Mouse (Mus musculus): ENCODE data around the gene Adgrf1. TPM values are rescaled to one million over a fixed set of nuclear protein-coding genes. Genes with fewer than 3 reads are reported as not detected.
"Not testable (repeated sequence)": the region's sequence is repeated elsewhere in the genome, so short reads cannot be mapped to it uniquely, and the experiment has no call there.

Adgrf1 gene
- polyA plus RNA-seq, 1 experiment from 2014 or later: 0.19 TPM

DNA sequence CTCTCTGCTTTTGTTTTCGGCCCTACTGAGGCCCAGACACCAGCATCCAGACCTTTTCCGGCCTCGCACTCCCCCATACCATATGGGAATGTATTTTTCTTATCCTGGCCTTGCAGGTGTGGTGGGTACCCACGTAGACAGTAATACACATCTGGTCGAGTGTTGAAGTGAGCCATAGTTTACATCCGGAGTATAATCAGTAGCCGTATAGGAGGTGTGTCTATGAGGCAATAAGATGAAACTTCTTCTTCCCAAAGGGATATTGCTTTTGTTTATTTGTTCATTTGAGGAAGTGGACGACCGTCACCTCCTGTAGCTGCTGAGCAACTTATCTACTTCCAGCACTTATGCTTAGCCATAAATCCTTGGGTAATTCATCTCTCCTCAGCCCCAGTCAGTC lies 63.9 kb downstream of the Adgrf1 start:
- no peak overlapping the region for H3K4me3 ChIP-seq (replicated peaks)
- H3K4me2 ChIP-seq (replicated peaks): no peak overlapping the region
- H3K4me1 ChIP-seq (replicated peaks): 0 out of 2 replicates have a peak, but pooled peaks cover 3% of the 10 kb centered on the region
- H3K27ac ChIP-seq: no peak overlapping the region
- H3K9me3 ChIP-seq: no peaks in the 10 kb centered on the region
- no peaks in the 10 kb centered on the region for H3K36me3 ChIP-seq
- H3K9ac ChIP-seq: no peak overlapping the region
- WGBS: 34% methylated on average over 9 of the region's 9 CpGs
- ATAC-seq: peak; percentile 76
- H3K27me3 ChIP-seq (replicated peaks): no peaks in the 10 kb centered on the region

DNA sequence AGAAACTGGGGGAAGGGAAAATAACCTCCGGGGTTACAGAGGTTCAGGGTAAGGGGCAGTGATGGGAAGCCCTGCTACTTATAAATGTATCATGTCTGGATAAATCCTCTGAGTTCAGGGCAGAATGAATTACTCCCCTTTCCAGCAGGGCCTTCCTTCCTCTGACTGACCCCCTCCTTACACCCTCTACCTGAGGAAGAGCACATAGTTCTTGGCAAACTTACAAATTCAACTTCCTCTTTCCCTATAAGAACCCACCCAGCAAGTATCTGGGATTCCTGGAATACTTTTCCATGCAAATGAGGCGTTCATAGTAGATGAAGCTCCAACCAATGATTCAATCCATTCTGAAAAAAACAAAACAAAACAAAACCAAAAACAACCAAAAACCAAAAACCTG lies 67.5 kb downstream of the Adgrf1 start:
- ATAC-seq: no peak
- no peaks in the 10 kb centered on the region for H3K9me3 ChIP-seq
- 76% methylated on average over 2 of the region's 2 CpGs for WGBS

DNA sequence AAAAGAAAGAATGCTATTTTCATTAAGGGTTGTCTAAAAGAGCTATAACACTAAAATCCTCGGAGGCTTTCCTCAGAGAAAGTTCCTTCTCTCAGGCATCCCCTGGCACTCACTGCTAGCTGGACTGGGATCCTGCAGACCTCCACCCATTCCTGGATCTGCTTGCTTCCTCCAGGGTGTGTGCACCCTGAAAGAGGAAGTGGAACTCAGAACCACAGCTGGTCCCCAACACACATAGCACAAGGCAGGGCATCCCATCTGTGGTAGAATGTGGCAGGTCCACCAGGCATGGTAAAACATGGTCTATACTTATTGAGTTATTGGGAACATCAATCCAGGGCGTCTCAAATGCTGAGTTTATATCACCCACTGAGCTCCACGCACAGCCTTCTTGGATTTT lies 68.2 kb downstream of the Adgrf1 start:
- Histone ChIP-seq H3K9ac (no peak overlapping the region), H3K36me3 (no peaks in the 10 kb centered on the region), H3K27ac (no peak overlapping the region), H3K27me3 (replicated peaks) (no peaks in the 10 kb centered on the region), H3K4me1 (replicated peaks) (0 out of 2 replicates have a peak, but pooled peaks cover 3% of the 10 kb centered on the region), H3K9me3 (no peaks in the 10 kb centered on the region), H3K4me3 (replicated peaks) (no peak overlapping the region), H3K4me2 (replicated peaks) (no peak overlapping the region)
- no peak for ATAC-seq
- WGBS: 81% methylated on average over 3 of the region's 3 CpGs

More for the DNA sequence above, 67.5 kb downstream of the Adgrf1 start:
- H3K27me3 ChIP-seq (replicated peaks): no peaks in the 10 kb centered on the region
- no peak overlapping the region for H3K4me2 ChIP-seq (replicated peaks)
- H3K36me3 ChIP-seq: no peaks in the 10 kb centered on the region
- no peak overlapping the region for H3K27ac ChIP-seq
- H3K4me3 ChIP-seq (replicated peaks): no peak overlapping the region
- no peak overlapping the region for H3K9ac ChIP-seq
- H3K4me1 ChIP-seq (replicated peaks): 0 out of 2 replicates have a peak, but pooled peaks cover 3% of the 10 kb centered on the region

DNA sequence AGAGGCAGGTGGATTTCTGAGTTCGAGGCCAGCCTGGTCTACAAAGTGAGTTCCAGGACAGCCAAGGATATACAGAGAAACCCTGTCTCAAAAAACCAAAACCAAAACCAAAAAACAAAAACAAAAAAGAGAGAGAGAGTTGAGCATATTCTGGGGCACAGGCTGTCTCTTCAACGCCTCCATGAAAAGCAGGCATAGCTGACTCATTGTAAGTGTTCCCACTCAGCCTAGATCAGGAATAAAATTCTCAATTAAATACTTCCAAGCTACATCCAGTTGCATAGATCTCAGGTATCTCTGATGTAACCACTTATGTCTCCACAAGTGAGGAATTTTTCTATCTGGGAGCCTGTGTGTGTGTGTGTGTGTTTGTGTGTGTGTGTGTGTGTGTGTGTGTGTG lies 76.4 kb downstream of the Adgrf1 start:
- not testable (repeated sequence) for H3K4me2 ChIP-seq (replicated peaks); H3K27ac ChIP-seq; H3K9ac ChIP-seq; ATAC-seq; H3K9me3 ChIP-seq; H3K4me3 ChIP-seq (replicated peaks); H3K36me3 ChIP-seq; H3K27me3 ChIP-seq (replicated peaks); H3K4me1 ChIP-seq (replicated peaks)
- WGBS: 95% methylated on average over 2 of the region's 2 CpGs

DNA sequence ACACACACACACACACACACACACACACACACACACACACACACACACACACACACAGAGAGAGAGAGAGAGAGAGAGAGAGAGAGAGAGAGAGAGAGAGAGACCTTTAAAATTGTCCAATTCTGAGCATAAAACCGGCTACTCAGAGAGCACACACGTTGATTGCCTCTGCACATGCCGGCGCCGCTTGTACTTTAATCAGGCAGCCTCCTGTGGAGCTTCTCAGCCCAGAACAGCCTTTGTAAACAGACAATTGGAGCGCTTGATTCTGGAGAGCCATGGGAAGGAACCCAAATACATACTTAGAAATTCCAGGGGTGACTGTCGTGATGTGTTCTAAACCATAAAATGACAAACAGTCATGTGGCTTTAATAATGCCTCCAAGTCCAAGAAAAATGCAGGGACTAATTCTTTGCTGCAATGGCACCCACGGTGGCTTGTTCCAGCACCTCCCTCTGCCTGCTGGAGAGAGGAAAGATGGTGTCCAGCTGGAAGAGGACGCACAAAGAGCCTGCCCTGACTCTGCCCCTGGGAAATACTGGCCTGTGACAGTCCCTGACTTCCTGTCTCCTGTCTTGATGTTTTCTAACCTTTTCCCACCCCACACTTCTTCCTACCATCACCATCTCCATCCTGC lies 87.9 kb downstream of the Adgrf1 start:
- Histone ChIP-seq H3K27me3 (replicated peaks) (no peaks in the 10 kb centered on the region), H3K27ac (no peak overlapping the region), H3K4me2 (replicated peaks) (no peak overlapping the region), H3K4me3 (replicated peaks) (no peak overlapping the region), H3K36me3 (no peaks in the 10 kb centered on the region), H3K9me3 (no peaks in the 10 kb centered on the region), H3K4me1 (replicated peaks) (0 out of 2 replicates have a peak, but pooled peaks cover 9% of the 10 kb centered on the region), H3K9ac (no peak overlapping the region)
- WGBS: 13% methylated on average over 9 of the region's 9 CpGs
- ATAC-seq: no peak

DNA sequence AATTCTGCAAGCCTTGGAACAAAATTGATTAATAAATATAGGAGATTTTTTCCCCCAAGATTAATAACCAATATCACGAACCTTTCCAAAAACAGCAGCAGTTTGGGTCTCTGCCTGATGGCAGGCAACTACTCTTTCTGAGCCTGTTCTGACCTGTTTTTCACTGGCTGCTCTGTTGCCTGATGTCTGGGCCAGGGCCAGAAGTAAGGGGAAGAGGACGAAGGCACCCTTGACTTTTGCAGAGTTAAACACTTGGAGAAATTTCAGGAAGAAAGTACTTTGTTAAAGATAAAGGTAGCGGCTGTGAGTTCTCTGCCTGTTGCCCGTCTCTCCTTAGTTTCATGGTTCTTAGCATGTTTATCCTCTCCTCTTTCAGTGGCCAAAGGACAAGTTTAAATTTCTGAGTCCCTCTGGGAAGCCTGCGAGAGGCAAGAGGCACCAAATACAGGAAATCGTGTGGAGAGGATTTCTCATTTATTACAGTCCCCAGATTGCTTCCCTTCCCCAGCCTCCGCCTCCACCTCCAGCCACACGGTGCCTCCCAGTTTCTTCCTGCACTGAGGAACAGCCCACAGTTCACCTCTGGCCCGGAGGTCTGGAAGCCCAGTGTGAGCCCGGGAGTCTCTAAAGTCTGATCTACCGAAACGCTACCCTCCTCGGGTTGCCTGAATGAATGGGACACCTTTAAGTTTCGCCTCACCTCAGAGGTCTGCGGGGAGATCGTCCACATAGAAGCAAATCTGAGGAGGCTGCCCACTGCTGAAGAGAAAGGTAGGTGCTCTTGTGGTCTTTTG lies 89.9 kb downstream of the Adgrf1 start, which contains the start of gene Adgrf5:
Gene Adgrf5 (plus strand): TSS at position 626 of the 794 bp plus-strand sequence.
- WGBS: 23% methylated on average over 16 of the region's 16 CpGs
- 0 out of 2 replicates have a peak within 1 kb of the TSS, but pooled peaks have one; percentile 27 for H3K27ac ChIP-seq
- peak; percentile 80 for ATAC-seq
- no peaks in the 10 kb centered on the region for H3K9me3 ChIP-seq
- peak within 1 kb of the TSS; percentile 49 for H3K4me2 ChIP-seq (replicated peaks)
- 0 out of 2 replicates have a peak, but pooled peaks cover 9% of the 10 kb centered on the region for H3K4me1 ChIP-seq (replicated peaks)
- no peak within 1 kb of the TSS for H3K9ac ChIP-seq
- H3K4me3 ChIP-seq (replicated peaks): peak within 1 kb of the TSS; percentile 26
- H3K27me3 ChIP-seq (replicated peaks): no peaks in the 10 kb centered on the region
- H3K36me3 ChIP-seq: no peaks in the 10 kb centered on the region

DNA sequence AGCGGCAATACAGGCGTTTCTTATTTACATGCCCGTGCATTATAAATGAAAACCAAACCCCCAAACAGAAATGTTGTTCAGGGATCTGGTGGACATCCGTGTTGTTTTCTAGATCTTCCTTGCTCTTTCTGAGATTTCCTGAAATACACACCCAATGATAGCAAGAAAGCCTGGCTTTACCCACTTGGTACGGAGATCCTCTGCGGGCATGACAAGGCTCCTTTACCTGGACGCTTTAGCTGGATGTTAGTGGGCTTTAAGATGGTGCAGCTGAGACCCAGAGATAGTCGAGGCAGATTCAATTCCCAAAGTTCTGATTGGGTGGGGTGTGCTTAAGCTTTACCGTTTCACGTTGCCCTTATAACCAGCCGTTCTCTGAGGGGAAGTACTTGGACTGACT lies 90.9 kb downstream of the Adgrf1 start:
- Histone ChIP-seq H3K4me2 (replicated peaks) (0 out of 2 replicates have a peak overlapping the region, but pooled peaks have one; percentile 49), H3K27ac (no peak overlapping the region), H3K4me1 (replicated peaks) (0 out of 2 replicates have a peak, but pooled peaks cover 9% of the 10 kb centered on the region), H3K9ac (no peak overlapping the region), H3K4me3 (replicated peaks) (peak overlapping the region; percentile 26; the same call in 1 of the 2 replicates), H3K36me3 (no peaks in the 10 kb centered on the region), H3K9me3 (no peaks in the 10 kb centered on the region), H3K27me3 (replicated peaks) (no peaks in the 10 kb centered on the region)
- no peak for ATAC-seq
- 76% methylated on average over 11 of the region's 11 CpGs for WGBS

DNA sequence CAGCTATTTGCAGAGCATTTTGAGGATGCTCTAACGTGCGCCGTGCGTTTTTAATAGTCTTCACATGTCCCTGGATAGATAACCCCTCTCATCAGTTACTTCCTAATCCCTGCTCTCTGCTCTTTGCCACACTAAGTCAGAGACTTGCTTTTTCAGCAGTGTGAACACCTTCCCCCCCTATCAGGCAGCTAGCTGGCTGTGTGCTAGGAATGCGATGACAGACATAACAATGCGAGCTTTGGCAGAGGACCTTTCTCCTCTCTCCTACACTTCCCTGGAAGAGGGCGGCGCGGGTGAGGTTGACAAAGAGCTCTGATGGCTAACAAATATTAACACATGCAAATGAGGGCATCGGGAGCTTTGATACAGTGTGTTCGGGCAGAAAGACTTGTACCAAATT lies 92.2 kb downstream of the Adgrf1 start:
- Histone ChIP-seq H3K9ac (no peak overlapping the region), H3K9me3 (no peaks in the 10 kb centered on the region), H3K4me3 (replicated peaks) (no peak overlapping the region), H3K27me3 (replicated peaks) (no peaks in the 10 kb centered on the region), H3K36me3 (no peaks in the 10 kb centered on the region), H3K27ac (no peak overlapping the region), H3K4me1 (replicated peaks) (0 out of 2 replicates have a peak, but pooled peaks cover 9% of the 10 kb centered on the region), H3K4me2 (replicated peaks) (peak overlapping the region; percentile 14)
- WGBS: 60% methylated on average over 11 of the region's 11 CpGs
- ATAC-seq: no peak

DNA sequence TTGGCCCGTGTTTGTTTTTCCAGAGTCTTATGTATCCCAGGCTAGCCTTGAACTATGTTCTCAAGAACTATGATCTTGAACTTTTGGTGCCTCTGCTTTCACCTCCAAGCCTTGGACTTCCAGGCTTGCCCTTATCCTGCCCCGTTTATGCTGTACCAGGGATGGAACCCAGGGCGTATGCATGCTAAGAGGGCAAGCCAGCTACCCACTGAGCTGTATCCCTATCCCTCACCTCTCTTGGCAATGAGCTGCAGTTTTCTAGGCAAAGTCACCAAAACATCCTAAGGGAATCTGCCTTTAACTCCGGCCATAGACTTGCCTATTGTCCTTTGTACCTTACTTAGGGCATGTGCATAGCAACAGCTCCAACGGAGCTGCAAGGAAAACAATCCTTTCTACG lies 92.8 kb downstream of the Adgrf1 start:
- Histone ChIP-seq H3K9ac (no peak overlapping the region), H3K9me3 (no peaks in the 10 kb centered on the region), H3K36me3 (no peaks in the 10 kb centered on the region), H3K4me1 (replicated peaks) (0 out of 2 replicates have a peak, but pooled peaks cover 9% of the 10 kb centered on the region), H3K27me3 (replicated peaks) (no peaks in the 10 kb centered on the region), H3K4me3 (replicated peaks) (no peak overlapping the region), H3K27ac (no peak overlapping the region), H3K4me2 (replicated peaks) (peak overlapping the region; percentile 14; the same call in 1 of the 2 replicates)
- 67% methylated on average over 6 of the region's 6 CpGs for WGBS
- no peak for ATAC-seq

DNA sequence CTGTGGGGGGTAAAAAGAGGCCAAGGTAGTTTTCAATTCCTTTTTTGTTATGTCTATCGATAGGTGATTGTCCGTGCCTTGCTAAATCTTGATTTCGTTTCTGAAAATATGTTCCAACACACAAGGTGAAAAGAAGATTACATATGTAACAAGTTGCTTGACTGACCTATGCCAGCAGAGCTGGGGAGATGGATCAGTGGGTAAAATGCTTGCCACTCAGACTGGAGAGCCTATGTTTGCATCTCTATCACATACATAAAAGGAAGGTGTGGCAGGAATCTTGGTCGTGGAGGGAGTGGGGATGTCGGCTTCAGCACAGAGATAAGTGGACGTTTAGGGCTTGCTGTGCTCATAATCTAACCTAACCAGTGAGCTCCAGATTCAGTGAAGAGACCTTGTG lies 93.8 kb downstream of the Adgrf1 start:
- ATAC-seq: no peak
- Histone ChIP-seq H3K9ac (no peak overlapping the region), H3K27me3 (replicated peaks) (no peaks in the 10 kb centered on the region), H3K4me1 (replicated peaks) (0 out of 2 replicates have a peak, but pooled peaks cover 5% of the 10 kb centered on the region), H3K4me2 (replicated peaks) (no peak overlapping the region), H3K9me3 (no peaks in the 10 kb centered on the region), H3K27ac (no peak overlapping the region), H3K36me3 (no peaks in the 10 kb centered on the region), H3K4me3 (replicated peaks) (no peak overlapping the region)
- WGBS: 52% methylated on average over 6 of the region's 6 CpGs

DNA sequence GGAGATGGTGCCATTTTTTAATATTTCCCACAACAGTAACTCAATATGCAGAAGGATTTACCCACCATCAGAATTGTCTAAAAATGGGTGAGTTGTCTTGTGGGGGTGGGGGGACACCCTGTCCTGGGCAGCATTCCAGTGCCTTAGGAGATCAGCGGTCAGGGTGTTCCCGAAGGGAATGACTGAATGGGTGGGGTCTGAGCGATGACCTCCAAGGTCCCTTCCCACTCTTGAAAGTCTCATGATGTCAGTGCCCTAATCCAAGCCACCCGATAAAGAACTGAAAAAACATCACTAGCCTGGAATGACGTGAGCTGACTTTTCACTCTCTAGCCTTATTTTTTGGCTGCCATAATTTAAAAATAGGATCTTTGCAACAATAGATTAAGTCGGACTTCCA lies 95.2 kb downstream of the Adgrf1 start:
- Histone ChIP-seq H3K27ac (no peak overlapping the region), H3K9me3 (no peaks in the 10 kb centered on the region), H3K4me1 (replicated peaks) (0 out of 2 replicates have a peak, but pooled peaks cover 5% of the 10 kb centered on the region), H3K4me2 (replicated peaks) (no peak overlapping the region), H3K4me3 (replicated peaks) (no peak overlapping the region), H3K9ac (no peak overlapping the region), H3K27me3 (replicated peaks) (no peaks in the 10 kb centered on the region), H3K36me3 (no peaks in the 10 kb centered on the region)
- 76% methylated on average over 6 of the region's 6 CpGs for WGBS
- ATAC-seq: no peak

DNA sequence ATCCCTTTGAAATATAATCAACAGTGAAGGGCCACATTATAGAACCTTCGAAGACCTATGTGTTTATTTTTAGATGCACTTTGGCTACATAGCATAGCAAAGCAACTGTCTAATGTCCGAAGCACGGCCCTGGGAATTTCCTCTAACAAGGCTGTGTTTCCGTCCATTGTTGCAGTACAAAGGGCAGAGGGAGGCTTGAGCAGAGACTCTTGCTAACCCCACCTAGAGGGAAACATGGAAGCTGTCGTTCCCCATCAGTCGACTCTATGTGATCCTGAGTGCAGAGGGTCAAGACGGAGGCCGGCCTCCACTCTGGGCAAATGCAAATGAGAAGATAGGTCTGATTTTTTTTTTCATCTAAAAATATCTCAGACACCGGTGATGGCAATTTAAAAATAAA lies 96.4 kb downstream of the Adgrf1 start:
- 66% methylated on average over 9 of the region's 9 CpGs for WGBS
- ATAC-seq: no peak

More for the DNA sequence above, 96.4 kb downstream of the Adgrf1 start:
- H3K4me1 ChIP-seq (replicated peaks): 0 out of 2 replicates have a peak, but pooled peaks cover 5% of the 10 kb centered on the region
- no peaks in the 10 kb centered on the region for H3K9me3 ChIP-seq
- no peak overlapping the region for H3K4me3 ChIP-seq (replicated peaks)
- no peak overlapping the region for H3K4me2 ChIP-seq (replicated peaks)
- H3K9ac ChIP-seq: no peak overlapping the region
- H3K27me3 ChIP-seq (replicated peaks): no peaks in the 10 kb centered on the region
- no peak overlapping the region for H3K27ac ChIP-seq
- H3K36me3 ChIP-seq: no peaks in the 10 kb centered on the region

Data from intestine, embryonic 15.5 days (tissue).